Mouse (Mus musculus) neural tube, embryonic 13.5 days (tissue): ENCODE results near the gene Gse1. TPM values are rescaled to one million over a fixed set of nuclear protein-coding genes. Genes with fewer than 3 reads are reported as not detected.

Experiments used
- ATAC-seq: fragments of 200-750 bp; cut with Nextera tagmentation; 2 replicates; pipeline ENCODE4 v1.8.0; 2017; ENCODE audit warnings: low read depth, mild to moderate bottlenecking, moderate TSS enrichment, moderate library complexity
- H3K27ac ChIP-seq: fragments of 300-500 bp; sonication (generic); replicated peaks from 2 replicates; pipeline ENCODE4 v1.5.1; 2015; ENCODE audit warnings: moderate library complexity, mild to moderate bottlenecking, inconsistent platforms
- H3K27me3 ChIP-seq: fragments of 300-500 bp; sonication (generic); 2 replicates; pipeline ENCODE4 v1.6.1; 2015; ENCODE audit warnings: mild to moderate bottlenecking, inconsistent platforms
- H3K36me3 ChIP-seq: fragments of 300-500 bp; sonication (generic); 2 replicates; pipeline ENCODE4 v1.6.1; 2015; ENCODE audit warnings: mild to moderate bottlenecking, inconsistent platforms
- H3K4me1 ChIP-seq: fragments of 300-500 bp; sonication (generic); replicated peaks from 2 replicates; pipeline ENCODE4 v1.6.1; 2015; ENCODE audit warnings: inconsistent platforms
- H3K4me2 ChIP-seq: fragments of 300-500 bp; sonication (generic); 2 replicates; pipeline ENCODE4 v1.6.1; 2015; ENCODE audit warnings: inconsistent platforms, mild to moderate bottlenecking, moderate library complexity
- H3K4me3 ChIP-seq: fragments of 300-500 bp; sonication (generic); 2 replicates; pipeline ENCODE4 v1.5.1; 2015; ENCODE audit warnings: mild to moderate bottlenecking, inconsistent platforms
- H3K9ac ChIP-seq: fragments of 300-500 bp; sonication (generic); 2 replicates; pipeline ENCODE4 v1.6.1; 2015; ENCODE audit warnings: moderate library complexity, mild to moderate bottlenecking, inconsistent platforms
- H3K9me3 ChIP-seq: fragments of 300-500 bp; sonication (generic); 2 replicates; pipeline ENCODE4 v1.6.1; 2016; ENCODE audit warnings: inconsistent platforms
- WGBS: fragments of 180-500 bp; shearing (Covaris S2); methylation state at CpG from one replicate; pipeline ENCODE4 v1.1.7; 2015; 5-methylcytosine and 5-hydroxymethylcytosine counted together
- polyA plus RNA-seq: library from polyadenylated mRNA; unstranded; fragments of >200 nt; fragmentation: Nextera tagmentation; extraction: Ambion mirVana; gene quantifications from 2 replicates; pipeline ENCODE4 v1.2.1, GENCODE M21; 2015

Gene Gse1
- polyA plus RNA-seq, 1 experiment from 2014 or later = 17.1 TPM

DNA sequence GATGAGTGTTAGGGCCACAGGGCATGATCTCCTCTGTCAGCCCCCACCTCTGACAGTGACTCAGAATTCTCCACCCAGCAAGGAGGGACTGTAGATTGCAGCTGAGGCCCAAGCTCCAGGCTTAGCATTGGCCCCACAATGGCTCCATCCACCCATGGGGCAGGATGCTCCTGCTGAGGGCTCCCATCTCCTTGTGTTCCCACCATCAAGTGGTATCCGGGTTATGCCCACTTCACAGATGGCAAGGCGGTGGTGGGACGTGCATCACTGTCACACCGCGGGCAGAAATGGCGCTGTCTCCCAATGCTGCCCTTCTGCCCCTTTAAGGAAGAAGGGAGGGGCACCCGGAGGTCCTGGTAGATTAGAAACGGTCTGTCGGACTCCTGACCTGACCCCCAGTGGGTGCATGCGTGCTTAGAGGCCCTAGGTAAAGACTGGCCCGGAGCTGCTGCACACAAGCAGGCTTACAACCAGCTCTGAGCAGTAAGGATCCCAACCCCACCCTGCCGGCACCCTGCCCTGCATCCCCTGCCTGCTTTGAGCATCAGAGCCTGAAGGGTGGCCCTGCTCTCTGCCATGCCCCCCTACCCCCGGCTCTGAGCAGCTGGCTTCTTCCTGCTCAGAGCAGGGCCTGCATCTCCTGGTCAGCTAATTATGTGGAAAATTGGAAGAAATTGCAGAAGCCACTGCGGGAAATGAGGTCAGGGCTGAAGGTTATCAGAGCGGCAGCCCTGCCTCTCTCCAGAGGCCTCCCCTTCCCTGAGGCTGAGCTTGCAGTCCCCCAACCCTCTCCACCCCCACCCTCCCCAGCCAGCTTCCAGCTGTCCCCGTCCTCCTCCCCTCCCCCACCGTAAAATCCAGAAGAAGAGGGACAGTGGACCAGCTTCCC is 67.0 kb downstream of the Gse1 start:
- H3K36me3 ChIP-seq = no peaks in the 10 kb centered on the region
- 22% methylated on average over 17 of the region's 17 CpGs for WGBS
- H3K9me3 ChIP-seq = no peaks in the 10 kb centered on the region
- peak overlapping the region; percentile 38; the same call in 1 of the 2 replicates for H3K9ac ChIP-seq
- H3K4me1 ChIP-seq = peaks cover 97% of the 10 kb centered on the region
- H3K4me2 ChIP-seq = no peak overlapping the region
- no peak for ATAC-seq
- peak overlapping the region; percentile 89 for H3K27ac ChIP-seq
- H3K27me3 ChIP-seq = no peaks in the 10 kb centered on the region
- H3K4me3 ChIP-seq = no peak overlapping the region

DNA sequence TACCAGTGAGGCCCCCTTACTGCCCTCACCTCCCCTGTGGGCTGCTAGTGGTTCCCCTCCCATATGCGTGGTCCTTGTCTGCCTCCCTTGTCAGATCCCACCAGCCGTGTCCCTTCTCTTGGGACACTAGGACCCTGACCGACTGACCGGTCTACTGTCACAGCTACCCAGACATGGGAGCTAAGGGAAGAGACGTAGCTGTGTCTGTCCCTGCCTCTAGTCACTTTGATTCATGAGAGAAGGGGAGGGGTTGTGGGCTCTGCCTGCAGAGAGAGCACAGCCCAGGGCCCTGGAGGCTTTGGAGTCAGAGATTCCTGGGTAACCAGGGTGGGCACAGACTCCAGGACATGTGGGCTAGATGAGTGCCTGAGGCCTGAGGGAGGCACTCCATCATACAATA is 68.7 kb downstream of the Gse1 start:
- H3K4me1 ChIP-seq = peaks cover 92% of the 10 kb centered on the region
- 8% methylated on average over 5 of the region's 5 CpGs for WGBS
- H3K27me3 ChIP-seq = no peaks in the 10 kb centered on the region
- H3K9me3 ChIP-seq = no peaks in the 10 kb centered on the region
- peak overlapping the region; percentile 89 for H3K27ac ChIP-seq
- ATAC-seq = 0 out of 2 replicates have a peak, but pooled peaks have one; percentile 14
- H3K36me3 ChIP-seq = no peaks in the 10 kb centered on the region
- no peak overlapping the region for H3K4me3 ChIP-seq
- no peak overlapping the region for H3K4me2 ChIP-seq
- H3K9ac ChIP-seq = peak overlapping the region; percentile 47; the same call in 1 of the 2 replicates

DNA sequence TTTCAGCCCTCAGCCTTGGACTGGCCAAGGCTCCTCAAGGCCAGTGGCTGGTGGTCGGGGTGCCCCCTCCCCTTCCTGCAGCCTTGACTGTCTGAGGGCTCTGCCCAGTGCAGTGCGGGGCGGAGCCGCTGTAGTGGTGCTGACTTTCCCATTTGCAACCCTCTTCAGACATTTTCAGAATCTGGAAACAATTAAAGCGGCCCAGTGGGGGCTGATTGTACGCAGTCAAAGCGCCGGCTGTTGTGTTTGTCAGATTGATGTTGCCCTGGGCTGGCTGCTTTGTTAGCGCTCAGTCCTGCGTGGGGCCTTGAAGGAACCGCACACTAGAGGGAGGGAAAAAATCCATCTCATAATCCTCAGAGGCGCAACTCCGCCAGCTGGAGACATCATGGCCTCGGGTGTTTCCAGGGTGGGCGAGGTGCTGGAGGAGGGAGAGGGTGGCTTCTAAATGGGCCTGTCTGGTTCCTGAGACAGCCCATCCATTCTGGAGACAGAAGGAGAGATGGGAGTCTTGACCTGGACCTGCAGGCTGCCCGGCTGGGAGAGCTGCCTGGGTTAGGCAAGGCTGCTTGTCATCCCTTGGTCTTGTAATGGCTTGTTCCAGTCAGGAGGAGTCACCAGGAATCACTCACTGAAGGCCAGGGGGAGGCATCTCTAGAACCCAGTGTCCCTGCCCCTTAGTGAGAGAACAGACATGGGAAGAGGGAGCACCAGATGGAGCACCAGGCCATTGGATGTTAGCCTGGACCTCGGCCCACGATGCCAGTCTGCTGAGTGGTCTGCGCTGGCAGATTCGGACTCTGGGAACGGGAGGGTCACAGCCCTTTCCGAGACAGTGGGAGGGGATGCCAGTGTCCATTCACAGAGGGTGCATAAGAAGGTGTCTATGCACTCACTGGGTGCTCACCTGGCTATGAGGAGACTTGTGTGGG is 70.6 kb downstream of the Gse1 start:
- no peaks in the 10 kb centered on the region for H3K36me3 ChIP-seq
- H3K4me3 ChIP-seq = no peak overlapping the region
- H3K27me3 ChIP-seq = no peaks in the 10 kb centered on the region
- peaks cover 84% of the 10 kb centered on the region for H3K4me1 ChIP-seq
- 30% methylated on average over 22 of the region's 22 CpGs for WGBS
- peak overlapping the region; percentile 94 for H3K27ac ChIP-seq
- H3K4me2 ChIP-seq = peak overlapping the region; percentile 15; the same call in 1 of the 2 replicates
- peak; percentile 42 for ATAC-seq
- H3K9ac ChIP-seq = peak overlapping the region; percentile 47
- H3K9me3 ChIP-seq = no peaks in the 10 kb centered on the region

DNA sequence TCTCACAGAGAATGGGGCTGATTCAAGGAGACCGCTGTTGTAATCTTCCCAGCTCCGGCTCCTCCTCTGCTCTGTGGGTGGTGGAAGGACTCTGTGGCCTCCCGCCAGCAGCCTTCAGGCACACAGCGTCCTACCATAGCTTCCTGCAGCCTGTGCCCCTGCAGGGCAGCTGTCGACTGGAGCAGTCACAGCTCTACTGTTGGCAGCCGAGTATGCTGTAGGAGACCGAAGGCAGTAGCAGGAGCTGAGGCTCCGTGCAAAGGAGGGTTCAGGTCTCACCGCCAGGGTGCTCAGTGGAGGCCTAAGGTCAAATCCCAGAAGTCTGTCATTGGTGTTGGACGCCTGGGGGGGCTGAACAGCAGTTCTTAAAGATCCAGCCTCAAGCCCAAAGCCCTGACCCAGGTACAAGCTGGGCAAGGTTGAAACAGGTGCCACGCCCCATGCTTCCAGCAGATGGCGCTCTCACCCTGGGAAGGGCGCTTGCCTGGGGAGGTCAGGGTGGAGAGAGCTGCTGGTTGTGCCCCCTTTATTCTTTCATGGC is 72.4 kb downstream of the Gse1 start:
- ATAC-seq = peak; percentile 28; the same call in 1 of the 2 replicates
- Histone ChIP-seq H3K27ac (peak overlapping the region; percentile 71), H3K4me3 (no peak overlapping the region), H3K27me3 (no peaks in the 10 kb centered on the region), H3K9ac (peak overlapping the region; percentile 46; the same call in 1 of the 2 replicates), H3K4me1 (peaks cover 76% of the 10 kb centered on the region), H3K36me3 (no peaks in the 10 kb centered on the region), H3K4me2 (peak overlapping the region; percentile 15; the same call in 1 of the 2 replicates), H3K9me3 (no peaks in the 10 kb centered on the region)
- 4% methylated on average over 13 of the region's 13 CpGs for WGBS

DNA sequence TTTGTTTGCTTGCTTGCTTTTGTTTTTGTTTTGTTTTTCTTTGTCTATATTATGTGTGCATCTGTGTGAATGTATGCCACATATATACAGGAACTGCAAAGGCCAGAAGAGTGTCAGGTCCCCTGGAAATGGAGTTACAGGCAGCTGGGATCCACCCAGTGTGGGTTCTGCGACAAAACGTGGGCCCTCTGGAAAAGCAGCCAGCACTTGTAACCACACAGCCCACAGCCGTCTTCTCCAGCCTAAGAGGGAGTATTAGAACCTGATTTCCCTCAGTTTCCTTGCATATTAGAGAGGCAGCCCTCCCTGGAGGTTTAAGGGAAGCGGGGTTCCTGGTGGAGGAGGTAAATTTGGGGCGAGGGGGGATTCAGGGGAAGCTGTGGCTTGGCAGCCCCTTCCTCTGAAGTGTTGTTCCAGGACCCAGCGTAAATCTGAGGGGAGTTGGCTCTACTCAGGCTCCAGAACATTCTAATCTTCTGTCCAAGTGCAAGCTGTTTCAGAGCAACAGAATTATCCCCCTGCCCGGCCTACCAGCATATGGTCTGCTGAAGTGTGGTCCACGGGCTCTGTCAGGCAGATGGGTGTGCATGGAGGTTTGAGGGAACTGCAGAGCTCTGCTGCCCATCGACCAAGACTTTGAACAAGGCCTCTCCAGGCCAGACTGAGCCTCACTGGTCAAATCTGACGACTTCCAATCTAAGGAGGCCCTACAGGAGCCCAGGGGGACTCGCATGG is 74.9 kb downstream of the Gse1 start:
- no peak overlapping the region for H3K4me2 ChIP-seq
- H3K27me3 ChIP-seq = no peaks in the 10 kb centered on the region
- H3K36me3 ChIP-seq = no peaks in the 10 kb centered on the region
- 63% methylated on average over 11 of the region's 11 CpGs for WGBS
- 0 out of 2 replicates have a peak overlapping the region, but pooled peaks have one; percentile 12 for H3K9ac ChIP-seq
- no peak for ATAC-seq
- H3K4me3 ChIP-seq = no peak overlapping the region
- H3K4me1 ChIP-seq = peaks cover 68% of the 10 kb centered on the region
- H3K27ac ChIP-seq = peak overlapping the region; percentile 75
- H3K9me3 ChIP-seq = no peaks in the 10 kb centered on the region

DNA sequence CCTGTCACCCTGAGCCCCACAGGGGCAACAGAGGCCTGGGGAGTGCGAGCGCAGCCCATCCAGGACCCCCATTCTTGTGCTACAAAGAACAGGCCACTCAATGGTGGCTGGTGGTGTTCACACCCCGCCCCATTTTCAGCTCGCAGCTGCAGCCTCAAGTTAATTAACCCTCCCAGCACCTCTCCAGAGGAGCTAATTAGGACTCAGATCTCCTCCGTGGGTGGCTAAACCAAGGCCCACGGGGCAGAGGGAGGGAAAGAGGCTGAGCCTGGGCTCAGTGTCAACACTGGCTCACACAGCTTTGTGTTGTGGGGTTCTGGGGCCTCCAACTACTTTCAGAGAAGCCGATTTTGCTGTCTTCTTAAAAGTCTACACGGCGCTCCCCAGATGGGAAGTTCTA is 75.8 kb downstream of the Gse1 start:
- H3K27ac ChIP-seq = peak overlapping the region; percentile 75
- H3K27me3 ChIP-seq = no peaks in the 10 kb centered on the region
- H3K4me3 ChIP-seq = no peak overlapping the region
- peak overlapping the region; percentile 23 for H3K9ac ChIP-seq
- no peaks in the 10 kb centered on the region for H3K36me3 ChIP-seq
- H3K4me1 ChIP-seq = peaks cover 68% of the 10 kb centered on the region
- H3K9me3 ChIP-seq = no peaks in the 10 kb centered on the region
- no peak for ATAC-seq
- 15% methylated on average over 9 of the region's 9 CpGs for WGBS
- no peak overlapping the region for H3K4me2 ChIP-seq

DNA sequence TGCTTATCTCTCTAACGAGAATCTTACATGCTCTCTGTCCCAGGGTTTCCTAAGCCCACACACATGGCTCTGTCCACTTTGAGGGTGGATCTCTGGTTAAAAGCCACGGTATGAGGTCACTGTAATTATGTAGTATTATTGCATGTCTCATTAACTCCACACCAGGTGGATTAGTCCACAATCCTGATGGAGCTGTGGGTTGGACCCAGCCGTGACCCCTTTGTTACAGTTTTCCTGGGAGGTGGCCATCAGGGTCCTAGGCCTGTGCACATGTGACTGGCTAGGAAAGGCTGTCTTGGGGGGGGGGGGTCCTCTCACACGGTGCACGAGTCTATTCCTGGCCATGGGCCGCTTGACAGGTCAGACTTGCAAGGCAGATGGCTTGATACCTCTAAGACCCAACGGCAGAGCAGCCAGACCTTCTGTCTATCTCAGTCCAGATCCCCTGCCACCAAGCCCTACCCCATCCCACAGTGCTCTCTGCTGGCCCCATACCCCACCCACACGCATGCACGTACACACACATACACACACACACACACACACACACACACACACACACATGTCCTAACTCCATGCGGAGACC is 77.6 kb downstream of the Gse1 start:
- H3K9ac ChIP-seq = no peak overlapping the region
- H3K27ac ChIP-seq = no peak overlapping the region
- no peaks in the 10 kb centered on the region for H3K9me3 ChIP-seq
- H3K4me3 ChIP-seq = no peak overlapping the region
- H3K36me3 ChIP-seq = no peaks in the 10 kb centered on the region
- H3K4me1 ChIP-seq = peaks cover 71% of the 10 kb centered on the region
- no peak overlapping the region for H3K4me2 ChIP-seq
- 0 out of 2 replicates have a peak, but pooled peaks cover 3% of the 10 kb centered on the region for H3K27me3 ChIP-seq
- no peak for ATAC-seq
- WGBS = 72% methylated on average over 10 of the region's 10 CpGs

DNA sequence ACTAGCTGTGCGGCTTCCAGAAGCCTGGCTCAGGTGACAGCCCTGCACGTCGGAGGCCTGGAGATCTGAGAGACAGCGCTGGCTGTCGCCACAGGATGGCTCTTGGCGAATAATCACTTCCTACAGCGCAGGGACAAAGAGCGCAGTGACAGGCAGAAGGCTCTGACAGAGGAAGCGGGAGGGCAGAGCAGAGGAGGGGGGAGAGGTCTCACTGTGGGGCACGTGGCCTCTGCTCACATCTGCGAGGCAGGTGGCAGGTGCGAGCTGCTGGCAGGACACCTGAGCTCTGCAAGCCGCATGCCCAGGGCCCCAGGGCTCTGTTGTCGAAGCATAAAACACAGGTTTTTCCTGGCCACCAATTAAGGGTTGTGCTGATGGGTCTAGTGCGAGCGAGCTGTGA is 78.8 kb downstream of the Gse1 start:
- Histone ChIP-seq H3K9me3 (no peaks in the 10 kb centered on the region), H3K4me2 (0 out of 2 replicates have a peak overlapping the region, but pooled peaks have one; percentile 26), H3K27me3 (0 out of 2 replicates have a peak, but pooled peaks cover 3% of the 10 kb centered on the region), H3K4me3 (no peak overlapping the region), H3K27ac (peak overlapping the region; percentile 73), H3K9ac (peak overlapping the region; percentile 49), H3K4me1 (peaks cover 66% of the 10 kb centered on the region), H3K36me3 (no peaks in the 10 kb centered on the region)
- peak; percentile 14 for ATAC-seq
- 3% methylated on average over 16 of the region's 16 CpGs for WGBS

DNA sequence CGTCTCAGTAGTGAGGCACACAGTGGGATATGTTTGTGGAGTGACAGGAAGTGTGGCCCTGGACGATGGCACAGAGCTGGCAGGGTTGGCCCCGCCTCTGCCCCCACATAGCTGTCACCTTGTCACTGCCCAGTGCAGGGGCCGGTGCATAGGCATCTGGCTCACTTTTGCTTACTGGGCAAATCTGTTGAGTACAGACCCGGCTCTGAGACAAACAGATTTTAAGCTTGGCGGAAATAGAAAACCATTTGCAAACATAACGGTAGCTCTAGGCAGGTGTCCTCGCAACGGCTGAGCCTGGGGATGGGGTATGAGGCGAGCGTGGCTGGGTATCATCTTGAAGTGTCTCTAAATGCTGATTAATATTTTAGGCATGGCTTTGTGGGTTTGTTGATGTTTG is 79.3 kb downstream of the Gse1 start:
- H3K4me2 ChIP-seq = 0 out of 2 replicates have a peak overlapping the region, but pooled peaks have one; percentile 26
- 0 out of 2 replicates have a peak, but pooled peaks cover 3% of the 10 kb centered on the region for H3K27me3 ChIP-seq
- H3K27ac ChIP-seq = peak overlapping the region; percentile 73
- peak; percentile 17; the same call in 1 of the 2 replicates for ATAC-seq
- H3K4me3 ChIP-seq = no peak overlapping the region
- H3K4me1 ChIP-seq = peaks cover 66% of the 10 kb centered on the region
- peak overlapping the region; percentile 49 for H3K9ac ChIP-seq
- WGBS = 39% methylated on average over 11 of the region's 11 CpGs
- H3K36me3 ChIP-seq = no peaks in the 10 kb centered on the region
- H3K9me3 ChIP-seq = no peaks in the 10 kb centered on the region

DNA sequence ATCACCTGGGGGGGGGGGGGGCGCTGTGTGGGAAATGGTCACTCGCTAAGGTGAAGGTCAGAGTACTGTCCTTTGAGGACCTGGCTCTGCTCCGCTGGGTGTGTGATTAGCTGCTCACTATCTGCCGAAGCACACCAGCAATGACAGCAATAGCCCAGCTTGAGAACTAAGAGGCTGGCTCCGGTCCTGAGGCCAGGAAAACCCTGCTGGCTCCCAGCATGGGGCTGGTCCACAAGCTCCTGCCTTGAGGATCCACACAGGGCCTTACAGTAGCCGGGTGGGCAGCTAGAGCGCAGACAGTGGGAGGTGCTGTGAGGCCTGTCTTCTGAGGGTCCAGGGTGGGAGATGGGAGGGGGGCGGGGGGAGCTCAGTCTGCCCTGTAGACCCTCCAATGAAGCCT is 79.9 kb downstream of the Gse1 start:
- no peak for ATAC-seq
- Histone ChIP-seq H3K4me2 (no peak overlapping the region), H3K36me3 (no peaks in the 10 kb centered on the region), H3K27ac (peak overlapping the region; percentile 73), H3K4me1 (peaks cover 63% of the 10 kb centered on the region), H3K9me3 (no peaks in the 10 kb centered on the region), H3K4me3 (no peak overlapping the region), H3K27me3 (0 out of 2 replicates have a peak, but pooled peaks cover 3% of the 10 kb centered on the region), H3K9ac (peak overlapping the region; percentile 51)
- WGBS = 35% methylated on average over 8 of the region's 8 CpGs

DNA sequence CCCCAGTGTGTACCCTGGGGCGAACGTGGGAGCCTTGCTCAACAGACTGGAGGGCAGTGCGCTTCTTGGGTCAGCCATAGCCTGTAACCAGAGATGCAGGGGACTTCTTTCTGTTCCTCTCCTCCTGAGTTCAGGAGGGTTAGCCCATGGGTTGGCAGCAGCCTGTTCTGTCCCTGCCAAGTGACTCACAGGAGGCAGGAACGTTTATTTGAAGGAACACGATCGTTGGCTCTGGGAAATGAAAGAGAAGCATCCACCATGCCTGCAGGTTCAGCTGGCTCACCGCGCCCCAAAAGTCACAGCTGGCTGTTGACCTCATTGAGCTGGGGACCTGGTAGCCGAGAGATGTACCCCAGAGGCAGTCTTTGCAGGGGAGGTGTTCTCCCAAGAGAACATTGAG is 80.3 kb downstream of the Gse1 start:
- no peak overlapping the region for H3K4me3 ChIP-seq
- H3K36me3 ChIP-seq = no peaks in the 10 kb centered on the region
- peak overlapping the region; percentile 51 for H3K9ac ChIP-seq
- no peak overlapping the region for H3K4me2 ChIP-seq
- no peak for ATAC-seq
- H3K27me3 ChIP-seq = peaks cover 3% of the 10 kb centered on the region; the same call in 1 of the 2 replicates
- H3K4me1 ChIP-seq = peaks cover 58% of the 10 kb centered on the region
- H3K9me3 ChIP-seq = no peaks in the 10 kb centered on the region
- 41% methylated on average over 9 of the region's 9 CpGs for WGBS
- peak overlapping the region; percentile 73 for H3K27ac ChIP-seq
